Mouse (Mus musculus) forebrain, postnatal 0 days (tissue): ENCODE results near the gene Tekt1. TPM values are rescaled to one million over a fixed set of nuclear protein-coding genes. Genes with fewer than 3 reads are reported as not detected.
A peak's percentile ranks its signal among the peaks of the same experiment; 100 is the strongest.

Source experiments
- ATAC-seq: fragments of 200-750 bp; cut with Nextera tagmentation; 2 replicates; pipeline ENCODE4 v1.8.0; 2017; ENCODE audit warnings: mild to moderate bottlenecking, moderate library complexity
- DNase-seq: peaks from one replicate; pipeline ENCODE4 v3.0.0-alpha.2; 2015
- H3K27ac ChIP-seq: fragments of 300-500 bp; sonication (generic); 2 replicates; pipeline ENCODE4 v1.5.1; 2014; ENCODE audit warnings: low read depth, mild to moderate bottlenecking, antibody characterized with exemption, low read length, moderate library complexity, mixed read lengths
- H3K27me3 ChIP-seq: fragments of 300-500 bp; sonication (generic); 2 replicates; pipeline ENCODE4 v1.6.1; 2014; ENCODE audit warnings: mild to moderate bottlenecking, low read length, mixed read lengths; ENCODE audit not compliant: insufficient read depth
- H3K36me3 ChIP-seq: fragments of 300-500 bp; sonication (generic); 2 replicates; pipeline ENCODE4 v1.6.1; 2014; ENCODE audit warnings: mild to moderate bottlenecking, moderate library complexity; ENCODE audit not compliant: insufficient read depth
- H3K4me1 ChIP-seq: fragments of 300-500 bp; sonication (generic); 2 replicates; pipeline ENCODE4 v1.6.1; 2014; ENCODE audit warnings: antibody characterized with exemption; ENCODE audit not compliant: insufficient read depth
- H3K4me2 ChIP-seq: fragments of 300-500 bp; sonication (generic); 2 replicates; pipeline ENCODE4 v1.6.1; 2014; ENCODE audit warnings: low read depth, mild to moderate bottlenecking, moderate library complexity
- H3K4me3 ChIP-seq: fragments of 300-500 bp; sonication (generic); 2 replicates; pipeline ENCODE4 v1.5.1; 2014; ENCODE audit warnings: low read depth, low read length, mixed read lengths
- H3K9ac ChIP-seq: fragments of 300-500 bp; sonication (generic); 2 replicates; pipeline ENCODE4 v1.6.1; 2014; ENCODE audit warnings: mild to moderate bottlenecking
- H3K9me3 ChIP-seq: fragments of 300-500 bp; sonication (generic); 2 replicates; pipeline ENCODE4 v1.6.1; 2016; ENCODE audit warnings: low read length
- CTCF ChIP-seq: sonication (generic); IDR thresholded peaks from 2 replicates; pipeline ENCODE4 v1.5.1; 2016; ENCODE audit warnings: antibody characterized with exemption, control low read depth, low read depth
- WGBS: fragments of 180-500 bp; shearing (Covaris S2); extraction: QIAGEN DNeasy Blood & Tissue Kit; methylation state at CpG from one replicate; pipeline ENCODE4 v1.1.7; 2014; 5-methylcytosine and 5-hydroxymethylcytosine counted together
- polyA plus RNA-seq: library from polyadenylated mRNA; unstranded; fragments of >200 nt; fragmentation: Nextera tagmentation; extraction: Ambion mirVana; gene quantifications from 2 replicates; pipeline ENCODE4 v1.2.1, GENCODE M21; 2015
- total RNA-seq: library from RNA; depleted of rRNA; stranded (reverse); fragments of >200 nt; gene quantifications from 2 replicates; pipeline ENCODE4 v1.2.3, GENCODE M21; 2014

Gene Tekt1
- total and polyA plus RNA-seq, 2 experiments from 2014 or later, result 12.4 to 13.1 TPM

- no peaks in the 10 kb centered on the region for H3K27me3 ChIP-seq
- no peaks in the 10 kb centered on the region for H3K36me3 ChIP-seq
- no peaks in the 10 kb centered on the region for H3K4me1 ChIP-seq
- DNase-seq, result no peak
- H3K9ac ChIP-seq, result no peak overlapping the region
- no peak overlapping the region for H3K4me3 ChIP-seq
- H3K27ac ChIP-seq, result no peak overlapping the region
- no peak overlapping the region for H3K4me2 ChIP-seq
- WGBS, result 90% methylated on average over 13 of the region's 13 CpGs
- H3K9me3 ChIP-seq, result no peaks in the 10 kb centered on the region
- ATAC-seq, result no peak
- no peak for TF ChIP-seq CTCF
Observed at GRCm38 (mm10) chr11:72391181-72391580, 28.9 kb upstream of the Tekt1 start.

- Histone ChIP-seq H3K27ac (no peak overlapping the region), H3K9ac (no peak overlapping the region), H3K4me1 (no peaks in the 10 kb centered on the region), H3K27me3 (no peaks in the 10 kb centered on the region), H3K36me3 (no peaks in the 10 kb centered on the region), H3K9me3 (no peaks in the 10 kb centered on the region), H3K4me2 (no peak overlapping the region), H3K4me3 (no peak overlapping the region)
- no peak for ATAC-seq
- TF ChIP-seq CTCF, result no peak
- DNase-seq, result no peak
- WGBS, result 88% methylated on average over 7 of the region's 7 CpGs
Observed at GRCm38 (mm10) chr11:72389407-72390142, 27.3 kb upstream of the Tekt1 start.

- TF ChIP-seq CTCF, result no peak
- Histone ChIP-seq H3K4me1 (no peaks in the 10 kb centered on the region), H3K9me3 (no peaks in the 10 kb centered on the region), H3K27me3 (no peaks in the 10 kb centered on the region), H3K9ac (no peak overlapping the region), H3K36me3 (no peaks in the 10 kb centered on the region), H3K4me2 (no peak overlapping the region), H3K27ac (no peak overlapping the region), H3K4me3 (no peak overlapping the region)
- no peak for ATAC-seq
- 96% methylated on average over 6 of the region's 6 CpGs for WGBS
- DNase-seq, result no peak
Observed at GRCm38 (mm10) chr11:72388113-72388529, 25.9 kb upstream of the Tekt1 start.

- no peak overlapping the region for H3K4me2 ChIP-seq
- no peak for ATAC-seq
- no peak overlapping the region for H3K4me3 ChIP-seq
- H3K27ac ChIP-seq, result no peak overlapping the region
- WGBS, result 78% methylated on average over 4 of the region's 4 CpGs
- H3K27me3 ChIP-seq, result no peaks in the 10 kb centered on the region
- H3K4me1 ChIP-seq, result no peaks in the 10 kb centered on the region
- DNase-seq, result no peak
- no peak overlapping the region for H3K9ac ChIP-seq
- no peaks in the 10 kb centered on the region for H3K36me3 ChIP-seq
- H3K9me3 ChIP-seq, result no peaks in the 10 kb centered on the region
- no peak for TF ChIP-seq CTCF
Observed at GRCm38 (mm10) chr11:72379351-72379750, 17.1 kb upstream of the Tekt1 start.

DNA sequence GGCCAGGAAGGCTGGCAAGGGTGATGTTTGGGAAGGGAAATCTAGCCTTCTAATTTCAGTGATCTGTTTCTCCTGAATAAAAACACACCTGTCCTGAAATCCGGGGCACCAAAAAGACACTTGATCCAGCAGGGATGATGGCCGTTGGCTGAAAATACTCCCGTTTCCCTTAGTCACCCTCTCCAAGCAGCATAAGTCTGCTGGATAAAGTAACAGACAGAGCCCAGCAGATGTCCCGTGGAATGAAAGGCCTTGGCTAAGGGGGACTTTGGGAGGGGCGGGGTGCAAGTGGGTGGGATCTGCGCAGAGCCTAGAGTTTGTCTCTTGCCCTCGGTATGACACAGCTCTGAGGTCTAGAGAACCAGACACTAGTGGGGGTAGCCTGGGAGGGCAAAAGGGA lies 16.0 kb upstream of the Tekt1 start:
- no peaks in the 10 kb centered on the region for H3K27me3 ChIP-seq
- DNase-seq (no peak), ATAC-seq (no peak)
- no peaks in the 10 kb centered on the region for H3K36me3 ChIP-seq
- no peak overlapping the region for H3K9ac ChIP-seq
- no peak overlapping the region for H3K4me3 ChIP-seq
- no peaks in the 10 kb centered on the region for H3K9me3 ChIP-seq
- no peak overlapping the region for H3K27ac ChIP-seq
- WGBS, result 79% methylated on average over 7 of the region's 7 CpGs
- H3K4me1 ChIP-seq, result no peaks in the 10 kb centered on the region
- TF ChIP-seq CTCF, result no peak
- no peak overlapping the region for H3K4me2 ChIP-seq

- no peak overlapping the region for H3K27ac ChIP-seq
- H3K9ac ChIP-seq, result no peak overlapping the region
- no peak overlapping the region for H3K4me3 ChIP-seq
- DNase-seq, result no peak
- H3K36me3 ChIP-seq, result no peaks in the 10 kb centered on the region
- 77% methylated on average over 2 of the region's 2 CpGs for WGBS
- no peaks in the 10 kb centered on the region for H3K27me3 ChIP-seq
- no peak overlapping the region for H3K4me2 ChIP-seq
- no peak for TF ChIP-seq CTCF
- H3K9me3 ChIP-seq, result no peaks in the 10 kb centered on the region
- no peaks in the 10 kb centered on the region for H3K4me1 ChIP-seq
- ATAC-seq, result no peak
Observed at GRCm38 (mm10) chr11:72376562-72376961, 14.3 kb upstream of the Tekt1 start.

DNA sequence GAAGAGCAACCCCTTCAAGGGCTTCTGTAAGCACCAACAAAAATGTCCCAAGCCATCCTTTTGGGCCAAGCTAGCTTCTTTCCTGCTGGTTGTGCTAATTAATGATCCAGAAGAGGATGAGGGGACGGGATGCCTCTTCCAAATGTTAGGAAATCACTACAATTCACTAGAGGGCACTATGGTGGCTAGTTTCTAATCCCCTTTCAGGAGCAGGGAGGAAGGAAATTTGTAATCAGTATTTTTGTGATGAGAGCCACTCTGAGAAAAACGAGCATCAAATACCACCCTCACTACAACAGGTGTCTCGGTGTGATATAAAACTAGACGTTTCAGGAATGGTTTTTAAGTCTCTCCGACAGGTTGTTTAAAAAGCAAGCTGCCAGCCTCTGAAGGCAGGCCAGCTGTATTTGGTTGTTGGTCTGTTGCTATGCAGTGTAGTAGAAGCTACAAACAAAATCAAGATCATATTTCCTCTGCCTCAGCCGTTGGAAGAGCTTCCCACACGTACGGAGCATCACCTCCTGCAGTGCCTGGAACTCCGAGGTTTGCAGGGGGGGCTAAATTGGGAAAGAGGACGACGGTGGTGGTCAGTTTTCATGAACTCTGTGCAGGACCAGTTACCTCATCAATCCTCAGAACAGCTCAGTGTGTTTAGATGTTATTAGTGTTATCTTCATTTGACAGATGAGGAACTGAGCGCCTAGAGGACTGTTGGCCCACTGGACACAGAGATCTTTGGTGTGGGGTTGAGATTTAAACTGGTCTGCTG lies 7.8 kb upstream of the Tekt1 start:
- Histone ChIP-seq H3K4me3 (no peak overlapping the region), H3K27ac (no peak overlapping the region), H3K9ac (no peak overlapping the region), H3K4me1 (no peaks in the 10 kb centered on the region), H3K27me3 (no peaks in the 10 kb centered on the region), H3K4me2 (no peak overlapping the region), H3K36me3 (no peaks in the 10 kb centered on the region), H3K9me3 (no peaks in the 10 kb centered on the region)
- WGBS, result 34% methylated on average over 12 of the region's 12 CpGs
- ATAC-seq (no peak), DNase-seq (peak; percentile 33)
- peak; percentile 27 for TF ChIP-seq CTCF
